Mouse (Mus musculus) forebrain, embryonic 11.5 days (tissue): ENCODE measurements around the gene Bet1l. TPM values are rescaled to one million over a fixed set of nuclear protein-coding genes. Genes with fewer than 3 reads are reported as not detected.

Source experiments
- ATAC-seq: fragments of 200-750 bp; cut with Nextera tagmentation; replicated peaks from 2 replicates; pipeline ENCODE4 v1.8.0; 2017; ENCODE audit warnings: moderate TSS enrichment; ENCODE audit not compliant: low FRiP score
- DNase-seq: peaks from one replicate; pipeline ENCODE4 v3.0.0-alpha.2; 2017; ENCODE audit warnings: low spot score
- H3K27ac ChIP-seq: fragments of 300-500 bp; sonication (generic); 2 replicates; pipeline ENCODE4 v1.5.1; 2014; ENCODE audit warnings: low read depth, low read length
- H3K27me3 ChIP-seq: fragments of 300-500 bp; sonication (generic); 2 replicates; pipeline ENCODE4 v1.6.1; 2014; ENCODE audit warnings: mild to moderate bottlenecking, low read length, mixed read lengths; ENCODE audit not compliant: control insufficient read depth, insufficient read depth
- H3K36me3 ChIP-seq: fragments of 300-500 bp; sonication (generic); 2 replicates; pipeline ENCODE4 v1.6.1; 2014; ENCODE audit warnings: mild to moderate bottlenecking, low read length, moderate library complexity, mixed read lengths; ENCODE audit not compliant: control insufficient read depth, insufficient read depth
- H3K4me1 ChIP-seq: fragments of 300-500 bp; sonication (generic); replicated peaks from 2 replicates; pipeline ENCODE4 v1.6.1; 2014; ENCODE audit warnings: low read length, mixed read lengths; ENCODE audit not compliant: control insufficient read depth, insufficient read depth
- H3K4me2 ChIP-seq: fragments of 300-500 bp; sonication (generic); 2 replicates; pipeline ENCODE4 v1.6.1; 2014; ENCODE audit warnings: low read depth, mild to moderate bottlenecking, low read length, moderate library complexity, mixed read lengths; ENCODE audit not compliant: severe bottlenecking
- H3K4me3 ChIP-seq: fragments of 300-500 bp; sonication (generic); 2 replicates; pipeline ENCODE4 v1.5.1; 2014; ENCODE audit warnings: low read depth, low read length
- H3K9ac ChIP-seq: fragments of 300-500 bp; sonication (generic); 2 replicates; pipeline ENCODE4 v1.6.1; 2014; ENCODE audit warnings: low read length
- H3K9me3 ChIP-seq: fragments of 300-500 bp; sonication (generic); 2 replicates; pipeline ENCODE4 v1.6.1; 2016; ENCODE audit warnings: low read length, mixed read lengths; ENCODE audit not compliant: control insufficient read depth
- WGBS: fragments of 180-500 bp; shearing (Covaris S2); extraction: QIAGEN DNeasy Blood & Tissue Kit; methylation state at CpG from one replicate; pipeline ENCODE4 v1.1.7; 2014; 5-methylcytosine and 5-hydroxymethylcytosine counted together
- polyA plus RNA-seq: library from polyadenylated mRNA; unstranded; fragments of >200 nt; fragmentation: Nextera tagmentation; extraction: Ambion mirVana; gene quantifications from 2 replicates; pipeline ENCODE4 v1.2.1, GENCODE M21; 2014

Bet1l gene
- polyA plus RNA-seq, 1 experiment from 2014 or later: 29.1 TPM

GRCm38 (mm10) chr7:140844905-140845665, 12.3 kb downstream of the Bet1l start, which contains the start of gene Scgb1c1:
TSS of gene Scgb1c1 (plus strand) at chr7:140845547.
- Histone ChIP-seq H3K36me3 (no peaks in the 10 kb centered on the region), H3K4me1 (no peaks in the 10 kb centered on the region), H3K27me3 (0 out of 2 replicates have a peak, but pooled peaks cover 2% of the 10 kb centered on the region), H3K4me3 (no peak within 1 kb of the TSS), H3K27ac (no peak within 1 kb of the TSS), H3K9me3 (no peaks in the 10 kb centered on the region), H3K4me2 (no peak within 1 kb of the TSS), H3K9ac (no peak within 1 kb of the TSS)
- WGBS: 36% methylated on average over 14 of the region's 14 CpGs
- DNase-seq: peak; percentile 92
- peak; percentile 74 for ATAC-seq

GRCm38 (mm10) chr7:140843806-140844205, 13.6 kb downstream of the Bet1l start:
- no peak overlapping the region for H3K9ac ChIP-seq
- H3K4me2 ChIP-seq: no peak overlapping the region
- DNase-seq: no peak
- no peak overlapping the region for H3K27ac ChIP-seq
- no peaks in the 10 kb centered on the region for H3K36me3 ChIP-seq
- 80% methylated on average over 7 of the region's 7 CpGs for WGBS
- 0 out of 2 replicates have a peak, but pooled peaks cover 2% of the 10 kb centered on the region for H3K27me3 ChIP-seq
- H3K4me1 ChIP-seq: no peaks in the 10 kb centered on the region
- H3K4me3 ChIP-seq: no peak overlapping the region
- no peaks in the 10 kb centered on the region for H3K9me3 ChIP-seq
- no peak for ATAC-seq

- ATAC-seq (no peak), DNase-seq (no peak)
- Histone ChIP-seq H3K4me3 (no peak overlapping the region), H3K27ac (no peak overlapping the region), H3K9ac (no peak overlapping the region), H3K4me1 (no peaks in the 10 kb centered on the region), H3K4me2 (no peak overlapping the region), H3K27me3 (0 out of 2 replicates have a peak, but pooled peaks cover 2% of the 10 kb centered on the region), H3K36me3 (no peaks in the 10 kb centered on the region), H3K9me3 (no peaks in the 10 kb centered on the region)
- 41% methylated on average over 18 of the region's 19 CpGs for WGBS
Observed at GRCm38 (mm10) chr7:140840750-140841735, 16.3 kb downstream of the Bet1l start.

- no peaks in the 10 kb centered on the region for H3K9me3 ChIP-seq
- WGBS: 67% methylated on average over 5 of the region's 5 CpGs
- H3K27me3 ChIP-seq: 0 out of 2 replicates have a peak, but pooled peaks cover 2% of the 10 kb centered on the region
Observed at GRCm38 (mm10) chr7:140839556-140839955, 17.8 kb downstream of the Bet1l start.

GRCm38 (mm10) chr7:140836243-140837115, 20.9 kb downstream of the Bet1l start:
- Histone ChIP-seq H3K4me3 (no peak overlapping the region), H3K9me3 (no peaks in the 10 kb centered on the region), H3K4me1 (no peaks in the 10 kb centered on the region; the same call in 1 of the 2 replicates), H3K27ac (no peak overlapping the region), H3K36me3 (no peaks in the 10 kb centered on the region), H3K9ac (no peak overlapping the region), H3K4me2 (no peak overlapping the region), H3K27me3 (0 out of 2 replicates have a peak, but pooled peaks cover 2% of the 10 kb centered on the region)
- ATAC-seq (no peak), DNase-seq (peak; percentile 40)
- WGBS: 84% methylated on average over 9 of the region's 9 CpGs

More at GRCm38 (mm10) chr7:140839556-140839955, 17.8 kb downstream of the Bet1l start:
- no peaks in the 10 kb centered on the region for H3K36me3 ChIP-seq
- ATAC-seq (no peak), DNase-seq (peak; percentile 33)
- H3K4me3 ChIP-seq: no peak overlapping the region
- no peak overlapping the region for H3K9ac ChIP-seq
- no peak overlapping the region for H3K4me2 ChIP-seq
- H3K4me1 ChIP-seq: no peaks in the 10 kb centered on the region; the same call in 1 of the 2 replicates
- no peak overlapping the region for H3K27ac ChIP-seq

DNA sequence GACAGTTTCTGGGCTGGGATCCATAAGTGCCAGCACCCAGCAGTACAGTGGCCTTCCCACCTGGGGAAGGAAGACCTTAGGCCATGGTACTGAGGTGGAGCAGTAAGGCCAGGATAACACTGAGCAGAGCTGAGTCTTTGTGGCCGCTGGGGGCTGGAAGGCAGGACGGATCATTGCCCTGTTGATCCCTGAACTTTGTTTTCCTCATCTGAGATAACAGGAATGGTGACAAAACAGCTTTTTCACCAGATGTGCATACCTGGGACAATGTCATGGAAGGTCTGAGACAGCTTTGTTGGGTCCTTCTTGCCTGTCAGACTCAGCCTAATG, 21.7 kb downstream of the Bet1l start:
- Histone ChIP-seq H3K9me3 (no peaks in the 10 kb centered on the region), H3K27ac (no peak overlapping the region)
- no peak for ATAC-seq

DNA sequence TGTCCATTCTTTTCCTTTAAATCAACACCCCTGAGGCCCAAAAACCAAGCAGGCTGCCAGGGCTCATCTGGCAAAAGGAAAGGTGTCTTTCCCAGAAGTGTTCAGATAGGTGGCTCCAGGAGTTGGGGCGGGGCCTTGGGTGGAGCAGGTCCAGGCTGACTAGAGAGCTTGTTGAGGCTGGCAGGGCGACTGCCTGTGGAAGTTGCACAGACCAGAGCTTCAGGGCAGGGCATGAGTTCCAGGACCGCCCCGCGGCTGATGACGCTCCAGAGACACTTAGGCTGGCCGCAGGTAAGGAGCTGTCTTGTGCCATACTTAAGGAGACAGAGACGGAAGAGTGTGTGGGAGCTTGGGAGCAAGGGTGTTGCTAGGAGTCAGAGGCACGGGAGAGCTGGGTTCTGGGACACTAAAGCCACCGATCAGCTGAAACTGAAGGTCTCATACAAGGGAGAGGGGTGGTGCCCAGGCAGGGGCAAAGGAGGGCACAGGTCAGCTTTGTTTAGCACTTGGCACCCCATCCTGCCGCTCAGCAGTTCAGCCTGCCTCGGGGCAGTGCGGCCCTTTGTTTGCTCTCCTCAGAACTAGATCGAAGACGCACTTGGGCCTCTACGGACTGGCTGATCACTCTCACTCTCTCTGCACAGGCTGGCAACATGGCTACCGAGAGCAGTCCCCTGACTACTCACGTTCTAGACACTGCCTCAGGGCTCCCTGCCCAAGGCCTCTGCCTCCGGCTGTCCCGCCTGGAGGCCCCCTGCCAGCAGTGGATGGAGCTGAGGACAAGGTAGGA, 22.2 kb downstream of the Bet1l start, which contains the start of gene Urah:
Gene Urah (plus strand): TSS at position 51 of the 790 bp plus-strand sequence.
- H3K36me3 ChIP-seq: no peaks in the 10 kb centered on the region
- no peak for ATAC-seq
- 46% methylated on average over 20 of the region's 20 CpGs for WGBS
- H3K27me3 ChIP-seq: no peaks in the 10 kb centered on the region
- no peak within 1 kb of the TSS for H3K4me3 ChIP-seq
- no peak within 1 kb of the TSS for H3K9ac ChIP-seq
- H3K9me3 ChIP-seq: no peaks in the 10 kb centered on the region
- H3K4me2 ChIP-seq: no peak within 1 kb of the TSS
- H3K27ac ChIP-seq: no peak within 1 kb of the TSS
- H3K4me1 ChIP-seq: no peaks in the 10 kb centered on the region; the same call in 1 of the 2 replicates
- DNase-seq: peak; percentile 46

More for the DNA sequence above, 21.7 kb downstream of the Bet1l start:
- no peaks in the 10 kb centered on the region; the same call in 1 of the 2 replicates for H3K4me1 ChIP-seq
- no peak overlapping the region for H3K9ac ChIP-seq
- no peaks in the 10 kb centered on the region for H3K27me3 ChIP-seq
- no peak overlapping the region for H3K4me2 ChIP-seq
- no peaks in the 10 kb centered on the region for H3K36me3 ChIP-seq
- no peak overlapping the region for H3K4me3 ChIP-seq
- DNase-seq: peak; percentile 45
- 85% methylated on average over 2 of the region's 2 CpGs for WGBS
